Mouse (Mus musculus) ES-E14 (cell line): Measurements from ENCODE around the gene Bnip3. TPM values are rescaled to one million over a fixed set of nuclear protein-coding genes. Genes with fewer than 3 reads are reported as not detected.

Experiments used
- DNase-seq: peaks from one replicate; pipeline ENCODE4 v3.0.0-alpha.2; 2013; ENCODE audit warnings: low read depth, low spot score
- H3K27ac ChIP-seq: 2 replicates; pipeline ENCODE4 v1.5.1; 2012; ENCODE audit warnings: low read depth, mild to moderate bottlenecking, low read length, moderate library complexity, mixed read lengths; ENCODE audit not compliant: poor library complexity, insufficient read depth, severe bottlenecking
- H3K36me3 ChIP-seq: 2 replicates; pipeline ENCODE4 v1.6.1; 2012; ENCODE audit warnings: mild to moderate bottlenecking, low read length, moderate library complexity, mixed read lengths; ENCODE audit not compliant: control insufficient read depth, poor library complexity, insufficient read depth, severe bottlenecking
- H3K4me1 ChIP-seq, 2 experiments: fragments of 150-350 bp in 1 of 2; sonication (generic) in 1 of 2; 2 replicates each; pipeline ENCODE4 v1.6.1; 2012; ENCODE audit warnings: low read length in 2 of 2, mild to moderate bottlenecking in 1 of 2, mixed read lengths in 1 of 2; ENCODE audit not compliant: control insufficient read depth in 2 of 2, insufficient read depth in 2 of 2, poor library complexity in 1 of 2
- H3K4me3 ChIP-seq, 2 experiments: fragments of 150-350 bp in 1 of 2; sonication (generic) in 1 of 2; 2 replicates each; pipeline ENCODE4 v1.5.1; 2012; ENCODE audit warnings: low read length in 2 of 2, low read depth in 1 of 2, mild to moderate bottlenecking in 1 of 2, mixed read lengths in 1 of 2; ENCODE audit not compliant: insufficient read depth in 1 of 2, poor library complexity in 1 of 2, severe bottlenecking in 1 of 2
- H3K9ac ChIP-seq: 2 replicates; pipeline ENCODE4 v1.6.1; 2012; ENCODE audit warnings: low read depth, mild to moderate bottlenecking, low read length, mixed read lengths; ENCODE audit not compliant: poor library complexity, insufficient read depth, severe bottlenecking
- H3K9me3 ChIP-seq: fragments of 150-350 bp; sonication (generic); 2 replicates; pipeline ENCODE4 v1.6.1; 2012; ENCODE audit warnings: low read depth, mild to moderate bottlenecking, low read length; ENCODE audit not compliant: control insufficient read depth, insufficient read depth
- CHD2 ChIP-seq: IDR thresholded peaks from 2 replicates; pipeline ENCODE4 v1.6.1; 2014; ENCODE audit warnings: mild to moderate bottlenecking, low read depth, low read length, inconsistent platforms
- HCFC1 ChIP-seq: IDR thresholded peaks from 2 replicates; pipeline ENCODE4 v1.6.1; 2012; ENCODE audit warnings: low read length, inconsistent platforms, borderline replicate concordance; ENCODE audit not compliant: insufficient read depth
- MAFK ChIP-seq: IDR thresholded peaks from 2 replicates; pipeline ENCODE4 v1.6.1; 2014; ENCODE audit warnings: mild to moderate bottlenecking, low read depth, low read length, inconsistent platforms; ENCODE audit not compliant: insufficient read depth
- ZC3H11A ChIP-seq: IDR thresholded peaks from 2 replicates; pipeline ENCODE4 v1.6.1; 2012; ENCODE audit warnings: low read depth, mild to moderate bottlenecking, inconsistent platforms, low read length, borderline replicate concordance
- ZNF384 ChIP-seq: IDR thresholded peaks from 2 replicates; pipeline ENCODE4 v1.6.1; 2012; ENCODE audit warnings: low read depth, low read length, inconsistent platforms
- in situ Hi-C, 2 experiments: fragments of 600-800 bp; cut with MboI; formaldehyde crosslinking; loops; one replicate each; pipeline ENCODE4 v1.15.1; 2025; ENCODE audit warnings: low sequenced_read_pairs in 2 of 2, inconsistent platforms in 1 of 2; ENCODE audit not compliant: unreplicated experiment in 2 of 2
- total RNA-seq: library from RNA; depleted of rRNA; stranded (reverse); fragments of 300-350 nt; gene quantifications from 2 replicates; pipeline ENCODE4 v1.2.3, GENCODE M21; 2012

Bnip3 gene
- total RNA-seq, 1 experiment = 56.6 TPM

- H3K9me3 ChIP-seq = no peaks in the 10 kb centered on the region
- no peak overlapping the region for H3K27ac ChIP-seq
- DNase-seq = no peak
- H3K9ac ChIP-seq = no peak overlapping the region
- in situ Hi-C loops = loop anchor here in 1 of 2 experiments (5.0 kb wide), 1 partner anchor 79 kb away; no protein-coding TSS in a partner anchor
- H3K4me1 ChIP-seq = peaks cover 2 to 3% of the 10 kb centered on the region in 2 experiments; a peak in 3 of 4 replicates
- no peak overlapping the region for H3K4me3 ChIP-seq
- H3K36me3 ChIP-seq = no peaks in the 10 kb centered on the region
- TF ChIP-seq ZC3H11A (no peak), MAFK (no peak), ZNF384 (no peak), CHD2 (no peak), HCFC1 (no peak)
Observed at GRCm38 (mm10) chr7:138921611-138922010, 12.3 kb upstream of the Bnip3 start.

GRCm38 (mm10) chr7:138919156-138919944 lies 10.0 kb upstream of the Bnip3 start:
- in situ Hi-C loops = no loop called here
- TF ChIP-seq ZNF384 (no peak), ZC3H11A (no peak), MAFK (no peak), CHD2 (no peak), HCFC1 (no peak)
- Histone ChIP-seq H3K4me3 (peak overlapping the region; percentile 41 to 54), H3K27ac (peak overlapping the region; percentile 24; the same call in 1 of the 2 replicates), H3K9ac (peak overlapping the region; percentile 24; the same call in 1 of the 2 replicates), H3K4me1 (peaks cover 2 to 3% of the 10 kb centered on the region in 2 experiments; a peak in 3 of 4 replicates), H3K9me3 (no peaks in the 10 kb centered on the region), H3K36me3 (no peaks in the 10 kb centered on the region)
- no peak for DNase-seq

- TF ChIP-seq MAFK (no peak), CHD2 (no peak), HCFC1 (no peak), ZNF384 (no peak), ZC3H11A (no peak)
- no peak for DNase-seq
- peaks cover 6% of the 10 kb centered on the region in 2 experiments; a peak in 3 of 4 replicates for H3K4me1 ChIP-seq
Observed at GRCm38 (mm10) chr7:138913616-138914015, 4.3 kb upstream of the Bnip3 start.

DNA sequence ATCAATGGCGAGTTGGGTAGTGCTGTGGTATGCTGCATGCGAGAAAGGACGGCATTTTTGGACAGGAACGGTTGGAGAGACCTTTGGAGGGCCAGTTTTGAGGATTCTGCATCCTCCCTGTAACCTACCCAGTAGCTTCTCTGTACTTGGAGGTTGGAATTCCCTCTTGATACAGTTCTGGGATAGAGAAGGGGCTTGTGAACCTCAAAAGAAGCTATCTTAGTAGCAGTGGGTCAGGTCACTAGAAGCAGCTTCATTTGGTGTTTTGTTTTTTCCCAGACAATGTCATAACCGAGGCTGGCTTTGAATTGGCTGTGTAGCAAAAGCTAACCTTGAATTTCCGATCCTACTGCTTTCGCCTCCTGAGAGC lies 859 bp upstream of the Bnip3 start:
- peak overlapping the region; percentile 53 to 80 for H3K4me3 ChIP-seq
- H3K9me3 ChIP-seq = no peaks in the 10 kb centered on the region
- DNase-seq = no peak
- H3K36me3 ChIP-seq = no peaks in the 10 kb centered on the region
- in situ Hi-C loops = no loop called here
- H3K9ac ChIP-seq = peak overlapping the region; percentile 24
- H3K4me1 ChIP-seq = peaks cover 9 to 10% of the 10 kb centered on the region in 2 experiments
- no peak for TF ChIP-seq ZNF384
- no peak for TF ChIP-seq ZC3H11A
- TF ChIP-seq HCFC1 = no peak
- TF ChIP-seq CHD2 = no peak
- no peak for TF ChIP-seq MAFK
- no peak overlapping the region for H3K27ac ChIP-seq

More at GRCm38 (mm10) chr7:138913616-138914015, 4.3 kb upstream of the Bnip3 start:
- H3K27ac ChIP-seq = no peak overlapping the region
- H3K9me3 ChIP-seq = no peaks in the 10 kb centered on the region
- no peaks in the 10 kb centered on the region for H3K36me3 ChIP-seq
- no peak overlapping the region for H3K9ac ChIP-seq
- in situ Hi-C loops = no loop called here
- no peak overlapping the region for H3K4me3 ChIP-seq
